Mouse (Mus musculus) cerebellum, adult 18-20 months (tissue): Measurements from ENCODE around the gene Fgfbp1.

Source experiments
- DNase-seq, 2 experiments: peaks; one replicate each; pipeline ENCODE4 v3.0.0; 2021

Gene Fgfbp1

GRCm38 (mm10) chr5:43981620-43982019 lies at the start of gene Fgfbp1:
TSS of gene Fgfbp1 (minus strand) at chr5:43981779.
- no peak for DNase-seq

- no peak for DNase-seq
Measured at GRCm38 (mm10) chr5:43998295-43998989, 16.9 kb upstream of the Fgfbp1 start.

GRCm38 (mm10) chr5:43997626-43998025 lies 16.0 kb upstream of the Fgfbp1 start:
- no peak for DNase-seq

- no peak for DNase-seq
Measured at GRCm38 (mm10) chr5:43996162-43996561, 14.6 kb upstream of the Fgfbp1 start.

- DNase-seq, result no peak
Measured at GRCm38 (mm10) chr5:43994981-43995380, 13.4 kb upstream of the Fgfbp1 start.

- DNase-seq, result peak; percentile 37 to 48
Measured at GRCm38 (mm10) chr5:43990316-43990715, 8.7 kb upstream of the Fgfbp1 start.

GRCm38 (mm10) chr5:43989017-43989416 lies 7.4 kb upstream of the Fgfbp1 start:
- DNase-seq, result no peak

GRCm38 (mm10) chr5:43986212-43986611 lies 4.6 kb upstream of the Fgfbp1 start:
- DNase-seq, result no peak

- DNase-seq, result no peak
Measured at GRCm38 (mm10) chr5:43982896-43983295, 1.3 kb upstream of the Fgfbp1 start.

- DNase-seq, result no peak
Measured at GRCm38 (mm10) chr5:43980397-43980796, 1.2 kb downstream of the Fgfbp1 start.

- DNase-seq, result no peak
Measured at GRCm38 (mm10) chr5:43976821-43977561, 4.6 kb downstream of the Fgfbp1 start.

GRCm38 (mm10) chr5:43974166-43974565 lies 7.4 kb downstream of the Fgfbp1 start:
- DNase-seq, result no peak

- DNase-seq, result no peak
Measured at GRCm38 (mm10) chr5:43971156-43971555, 10.4 kb downstream of the Fgfbp1 start.

- DNase-seq, result no peak
Measured at GRCm38 (mm10) chr5:43970532-43970931, 11.0 kb downstream of the Fgfbp1 start.

- DNase-seq, result no peak
Measured at GRCm38 (mm10) chr5:43968634-43969033, 12.9 kb downstream of the Fgfbp1 start.

- DNase-seq, result no peak
Measured at GRCm38 (mm10) chr5:43961056-43961455, 20.5 kb downstream of the Fgfbp1 start.

- no peak for DNase-seq
Measured at GRCm38 (mm10) chr5:43959884-43960440, 21.6 kb downstream of the Fgfbp1 start.

GRCm38 (mm10) chr5:43953241-43953640 lies 28.3 kb downstream of the Fgfbp1 start:
- DNase-seq, result no peak

GRCm38 (mm10) chr5:43948748-43949275 lies 32.8 kb downstream of the Fgfbp1 start:
- no peak for DNase-seq

GRCm38 (mm10) chr5:43948111-43948743 lies 33.4 kb downstream of the Fgfbp1 start:
- peak; percentile 4 to 6 for DNase-seq

- DNase-seq, result no peak
Measured at GRCm38 (mm10) chr5:43947330-43947977, 34.1 kb downstream of the Fgfbp1 start.

- DNase-seq, result no peak
Measured at GRCm38 (mm10) chr5:43933269-43933668, 48.3 kb downstream of the Fgfbp1 start.
